Mouse (Mus musculus) MEL (cell line): ENCODE measurements around the gene Dhh. TPM values are rescaled to one million over a fixed set of nuclear protein-coding genes. Genes with fewer than 3 reads are reported as not detected.

Experiments used
- DNase-seq: peaks from one replicate; pipeline ENCODE4 v3.0.0; 2011; ENCODE audit warnings: low read depth, low spot score
- H3K27ac ChIP-seq: 2 replicates; pipeline ENCODE4 v1.5.1; 2012; ENCODE audit warnings: low read depth, mild to moderate bottlenecking, control low read depth, low read length, moderate library complexity; ENCODE audit not compliant: control insufficient read depth
- H3K27me3 ChIP-seq, 2 experiments: fragments of 150-350 bp in 1 of 2; sonication (generic) in 1 of 2; 2 replicates each; pipeline ENCODE4 v1.6.1; 2012; ENCODE audit warnings: low read length in 2 of 2, mild to moderate bottlenecking in 2 of 2, improper control_type of control experiment in 1 of 2, moderate library complexity in 1 of 2; ENCODE audit not compliant: insufficient read depth in 2 of 2, control insufficient read depth in 1 of 2
- H3K36me3 ChIP-seq, 2 experiments: 2 replicates each; pipeline ENCODE4 v1.6.1; 2012 to 2014; ENCODE audit warnings: low read length in 2 of 2, improper control_type of control experiment in 1 of 2, inconsistent platforms in 1 of 2, mild to moderate bottlenecking in 1 of 2; ENCODE audit not compliant: insufficient read depth in 2 of 2, control insufficient read depth in 1 of 2
- H3K4me1 ChIP-seq, 2 experiments: fragments of 150-350 bp in 1 of 2; sonication (generic) in 1 of 2; 2 replicates each; pipeline ENCODE4 v1.6.1; 2012; ENCODE audit warnings: low read length in 2 of 2, improper control_type of control experiment in 1 of 2, mild to moderate bottlenecking in 1 of 2; ENCODE audit not compliant: insufficient read depth in 2 of 2, control insufficient read depth in 1 of 2
- H3K4me3 ChIP-seq, 2 experiments: fragments of 150-350 bp in 1 of 2; sonication (generic) in 1 of 2; 2 replicates each; pipeline ENCODE4 v1.5.1; 2012; ENCODE audit warnings: low read depth in 2 of 2, low read length in 2 of 2, mild to moderate bottlenecking in 2 of 2, moderate library complexity in 2 of 2, control low read depth in 1 of 2, improper control_type of control experiment in 1 of 2; ENCODE audit not compliant: control insufficient read depth in 1 of 2, insufficient read depth in 1 of 2
- H3K79me2 ChIP-seq: 2 replicates; pipeline ENCODE4 v1.6.1; 2012; ENCODE audit warnings: mild to moderate bottlenecking, low read length, moderate library complexity; ENCODE audit not compliant: control insufficient read depth, poor library complexity, insufficient read depth
- H3K9ac ChIP-seq: 2 replicates; pipeline ENCODE4 v1.6.1; 2012; ENCODE audit warnings: low read depth, mild to moderate bottlenecking, control low read depth, low read length, moderate library complexity; ENCODE audit not compliant: control insufficient read depth, poor library complexity, severe bottlenecking
- H3K9me3 ChIP-seq: fragments of 150-350 bp; sonication (generic); replicated peaks from 2 replicates; pipeline ENCODE4 v1.6.1; 2012; ENCODE audit warnings: mild to moderate bottlenecking, low read length, improper control_type of control experiment, moderate library complexity; ENCODE audit not compliant: insufficient read depth
- CHD1 ChIP-seq: IDR thresholded peaks from 2 replicates; pipeline ENCODE4 v1.6.1; 2012; ENCODE audit warnings: low read depth, mild to moderate bottlenecking, inconsistent platforms, low read length, improper control_type of control experiment
- CHD2 ChIP-seq: IDR thresholded peaks from 2 replicates; pipeline ENCODE4 v1.6.1; 2011; ENCODE audit warnings: low read length, improper control_type of control experiment
- CTCF ChIP-seq, 3 experiments: IDR thresholded peaks in 2 of 3; conservative IDR thresholded peaks in 1 of 3; 2 replicates each; pipeline ENCODE4 v1.5.1; 2011 to 2012; ENCODE audit warnings: low read length in 3 of 3, low read depth in 2 of 3, mild to moderate bottlenecking in 2 of 3, improper control_type of control experiment in 1 of 3, inconsistent platforms in 1 of 3, mixed read lengths in 1 of 3, moderate library complexity in 1 of 3; ENCODE audit not compliant: control insufficient read depth in 1 of 3, insufficient read depth in 1 of 3, poor library complexity in 1 of 3, severe bottlenecking in 1 of 3
- GABPA ChIP-seq: IDR thresholded peaks from 2 replicates; pipeline ENCODE4 v1.6.1; 2012; ENCODE audit warnings: low read depth, mild to moderate bottlenecking, inconsistent platforms, low read length, improper control_type of control experiment, moderate library complexity
- MAZ ChIP-seq: IDR thresholded peaks from 2 replicates; pipeline ENCODE4 v1.6.1; 2012; ENCODE audit warnings: low read depth, mild to moderate bottlenecking, inconsistent platforms, low read length, improper control_type of control experiment
- MEF2A ChIP-seq: IDR thresholded peaks from 2 replicates; pipeline ENCODE4 v1.6.1; 2014; ENCODE audit warnings: low read depth, mild to moderate bottlenecking, inconsistent platforms, low read length, improper control_type of control experiment; ENCODE audit not compliant: poor library complexity, insufficient replicate concordance, severe bottlenecking; ENCODE audit errors: extremely low read depth
- MXI1 ChIP-seq: IDR thresholded peaks from 2 replicates; pipeline ENCODE4 v1.6.1; 2011; ENCODE audit warnings: mild to moderate bottlenecking, low read depth, low read length, improper control_type of control experiment
- MYB ChIP-seq: IDR thresholded peaks from 2 replicates; pipeline ENCODE4 v1.6.1; 2011; ENCODE audit warnings: mild to moderate bottlenecking, low read depth, low read length, improper control_type of control experiment
- POLR2AphosphoS5 ChIP-seq: IDR thresholded peaks from 2 replicates; pipeline ENCODE4 v1.6.1; 2012; ENCODE audit warnings: low read depth, borderline replicate concordance, mild to moderate bottlenecking, inconsistent platforms, low read length, moderate library complexity, mixed read lengths
- RAD21 ChIP-seq: IDR thresholded peaks from 2 replicates; pipeline ENCODE4 v1.6.1; 2011; ENCODE audit warnings: mild to moderate bottlenecking, low read depth, low read length, improper control_type of control experiment
- UBTF ChIP-seq: IDR thresholded peaks from 2 replicates; pipeline ENCODE4 v1.6.1; 2012; ENCODE audit warnings: low read depth, mild to moderate bottlenecking, inconsistent platforms, low read length, improper control_type of control experiment, moderate library complexity, borderline replicate concordance; ENCODE audit not compliant: insufficient read depth
- USF1 ChIP-seq: IDR thresholded peaks from 2 replicates; pipeline ENCODE4 v1.6.1; 2014; ENCODE audit warnings: low read depth, mild to moderate bottlenecking, inconsistent platforms, low read length, improper control_type of control experiment, moderate library complexity
- USF2 ChIP-seq, 2 experiments: IDR thresholded peaks; 2 replicates each; pipeline ENCODE4 v1.6.1; 2011 to 2012; ENCODE audit warnings: improper control_type of control experiment in 2 of 2, low read length in 2 of 2, borderline replicate concordance in 1 of 2, inconsistent platforms in 1 of 2, low read depth in 1 of 2, mild to moderate bottlenecking in 1 of 2; ENCODE audit not compliant: insufficient read depth in 1 of 2
- ZMIZ1 ChIP-seq: IDR thresholded peaks from 2 replicates; pipeline ENCODE4 v1.6.1; 2012; ENCODE audit warnings: low read depth, mild to moderate bottlenecking, inconsistent platforms, low read length, improper control_type of control experiment, moderate library complexity
- ZNF384 ChIP-seq: IDR thresholded peaks from 2 replicates; pipeline ENCODE4 v1.6.1; 2012; ENCODE audit warnings: low read depth, mild to moderate bottlenecking, inconsistent platforms, low read length, improper control_type of control experiment
- polyA plus RNA-seq, 2 experiments: library from polyadenylated mRNA; stranded (reverse) in 1 of 2; unstranded in 1 of 2; fragments of >175 nt in 1 of 2; fragments of >200 nt in 1 of 2; gene quantifications; 2 replicates each; pipeline versions ENCODE4 v1.2.1 to v1.2.4; 2012; ENCODE audit warnings: low replicate concordance in 2 of 2, low read depth in 1 of 2; ENCODE audit not compliant: insufficient read length in 2 of 2, insufficient read depth in 1 of 2, missing spikeins in 1 of 2
- total RNA-seq: library from RNA; depleted of rRNA; stranded (reverse); fragments of 300-350 nt; gene quantifications from 2 replicates; pipeline ENCODE4 v1.2.3, GENCODE M21; 2012

Gene Dhh
- total and polyA plus RNA-seq, 3 experiments: 0.12 TPM; not detected in 2

- H3K27me3 ChIP-seq: peaks cover 0 to 3% of the 10 kb centered on the region in 2 experiments; a peak in 2 of 4 replicates
- no peak overlapping the region for H3K9ac ChIP-seq
- peaks cover 0 to 4% of the 10 kb centered on the region in 2 experiments; a peak in 2 of 4 replicates for H3K36me3 ChIP-seq
- H3K4me1 ChIP-seq: peaks cover 0 to 7% of the 10 kb centered on the region in 2 experiments; a peak in 2 of 4 replicates
- no peaks in the 10 kb centered on the region for H3K9me3 ChIP-seq
- H3K4me3 ChIP-seq: no peak overlapping the region
- no peak overlapping the region for H3K27ac ChIP-seq
- no peaks in the 10 kb centered on the region for H3K79me2 ChIP-seq
- TF ChIP-seq MAZ (no peak), UBTF (no peak), MEF2A (no peak), USF2 (IDR thresholded peaks at IDR 0.05; ENCODE audit: borderline replicate concordance in 1 of 2, insufficient read depth in 1 of 2, low read depth in 1 of 2, low read length in 2 of 2) (no peak), MYB (no peak), GABPA (no peak), CHD1 (no peak), ZNF384 (no peak), CHD2 (no peak), RAD21 (no peak), POLR2AphosphoS5 (no peak), ZMIZ1 (no peak), USF1 (no peak), MXI1 (no peak), CTCF (IDR thresholded peaks at IDR 0.05 in 2 of 3, conservative IDR thresholded peaks at IDR 0.05 in 1 of 3; ENCODE audit: control insufficient read depth in 1 of 3, insufficient read depth in 1 of 3, low read depth in 2 of 3, low read length in 3 of 3, poor library complexity in 1 of 3, severe bottlenecking in 1 of 3) (no peak)
- DNase-seq: no peak
These were observed 2.4 kb downstream of the Dhh start for GRCm38 (mm10) chr15:98895635-98896589.
